11 mouse cellular contexts compared by ENCODE assay signal in genomic region chr5:25088111-25088510, GRCm38 (mm10).
"Had no signal": no experiment of that assay in that cellular context is flagged by ENCODE, and none has a peak within 500 bp of the region (broad histone marks: within the 10 kb centered on the region; RNA-seq: fewer than 3 reads in every experiment).

No protein-coding gene starts in this region.

- H3K4me3 ChIP-seq: lung, embryonic 15.5 days had no signal

- H3K27ac ChIP-seq: kidney, postnatal 0 days; lung, embryonic 15.5 days had no signal

- H3K9ac ChIP-seq: lung, embryonic 15.5 days had no signal

- H3K27me3 ChIP-seq: lung, embryonic 15.5 days had no signal

- H3K9me3 ChIP-seq: lung, embryonic 15.5 days had no signal

- H3K4me2 ChIP-seq: lung, embryonic 15.5 days; midbrain, embryonic 11.5 days had no signal

- DNase-seq: kidney, adult 2 months; kidney, postnatal 25 days; lung, postnatal 14 days; midbrain, embryonic 14.5 days; thymus, adult 2 months; thymus, postnatal 14 days; thymus, postnatal 4 days had no signal

- H3K36me3 ChIP-seq: lung, embryonic 15.5 days had no signal

- ATAC-seq: intestine, postnatal 0 days had no signal
